Mouse (Mus musculus): Measurements from ENCODE around the gene Tac2. TPM values are rescaled to one million over a fixed set of nuclear protein-coding genes. Genes with fewer than 3 reads are reported as not detected.

Tac2 gene
- polyA plus RNA-seq, 1 experiment from 2014 or later = not detected

- H3K9ac ChIP-seq (ENCODE audit: low read length) = no peak overlapping the region
- no peaks in the 10 kb centered on the region for H3K9me3 ChIP-seq (ENCODE audit: control insufficient read depth, low read length)
- ATAC-seq (ENCODE audit: low FRiP score) = no peak
- H3K27ac ChIP-seq (ENCODE audit: low read depth, low read length) = no peak overlapping the region
- H3K4me1 ChIP-seq (ENCODE audit: control insufficient read depth, insufficient read depth, low read length) = no peaks in the 10 kb centered on the region
- no peak overlapping the region for H3K4me2 ChIP-seq
- WGBS = 86% methylated on average over 3 of the region's 3 CpGs
- no peak overlapping the region for H3K4me3 ChIP-seq (ENCODE audit: low read depth, low read length)
- no peaks in the 10 kb centered on the region for H3K27me3 ChIP-seq (ENCODE audit: control insufficient read depth, insufficient read depth, low read length)
- peak; percentile 61 for DNase-seq (ENCODE audit: low spot score, missing footprints)
- no peaks in the 10 kb centered on the region for H3K36me3 ChIP-seq (ENCODE audit: control insufficient read depth, insufficient read depth, low read length)
These were observed 15.4 kb upstream of the Tac2 start for GRCm38 (mm10) chr10:127708850-127709370.

DNA sequence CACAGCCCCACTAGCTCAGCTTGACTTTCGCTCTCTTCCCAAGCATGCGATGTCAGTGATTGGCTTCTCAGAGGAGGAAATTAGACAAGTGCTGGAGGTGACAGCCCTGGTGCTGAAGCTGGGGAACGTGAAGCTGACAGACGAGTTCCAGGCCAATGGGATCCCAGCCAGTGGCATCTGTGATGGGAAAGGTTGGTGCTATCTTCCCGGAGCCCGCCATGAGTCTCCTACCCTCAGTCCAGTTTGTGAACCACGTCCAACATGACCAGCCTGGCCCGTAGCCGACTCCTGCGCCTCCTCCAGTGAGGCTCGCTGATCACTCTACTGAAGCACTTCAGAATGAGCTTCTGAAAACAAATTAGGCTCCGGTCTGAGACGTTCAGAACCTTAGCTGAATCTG, 13.9 kb upstream of the Tac2 start:
- WGBS = 87% methylated on average over 13 of the region's 13 CpGs
- ATAC-seq (ENCODE audit: low FRiP score) (no peak), DNase-seq (ENCODE audit: low spot score, missing footprints) (no peak)
- Histone ChIP-seq H3K4me3 (ENCODE audit: low read depth, low read length) (no peak overlapping the region), H3K9ac (ENCODE audit: low read length) (no peak overlapping the region), H3K4me2 (no peak overlapping the region), H3K36me3 (ENCODE audit: control insufficient read depth, insufficient read depth, low read length) (no peaks in the 10 kb centered on the region), H3K27ac (ENCODE audit: low read depth, low read length) (no peak overlapping the region), H3K4me1 (ENCODE audit: control insufficient read depth, insufficient read depth, low read length) (no peaks in the 10 kb centered on the region), H3K9me3 (ENCODE audit: control insufficient read depth, low read length) (no peaks in the 10 kb centered on the region), H3K27me3 (ENCODE audit: control insufficient read depth, insufficient read depth, low read length) (no peaks in the 10 kb centered on the region)

DNA sequence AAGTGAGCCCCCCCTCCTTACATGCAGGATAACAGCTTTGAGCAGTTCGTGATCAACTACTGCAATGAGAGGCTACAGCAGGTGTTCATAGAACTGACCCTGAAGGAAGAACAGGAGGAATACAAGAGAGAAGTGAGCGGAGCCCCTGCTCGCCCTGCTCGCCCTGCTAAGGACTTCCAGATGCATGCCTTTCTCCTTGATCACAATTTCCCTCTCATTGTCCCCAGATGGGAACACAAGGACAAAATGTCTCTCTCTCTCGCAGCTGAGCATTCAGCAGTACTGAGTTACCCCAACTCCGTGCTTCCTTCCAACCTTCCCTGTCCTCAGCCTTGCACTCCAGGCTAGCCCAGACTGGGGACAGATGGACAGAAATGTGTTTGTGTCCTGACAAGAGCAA, 11.5 kb upstream of the Tac2 start:
- 90% methylated on average over 6 of the region's 6 CpGs for WGBS
- peak; percentile 47 for DNase-seq (ENCODE audit: low spot score, missing footprints)

DNA sequence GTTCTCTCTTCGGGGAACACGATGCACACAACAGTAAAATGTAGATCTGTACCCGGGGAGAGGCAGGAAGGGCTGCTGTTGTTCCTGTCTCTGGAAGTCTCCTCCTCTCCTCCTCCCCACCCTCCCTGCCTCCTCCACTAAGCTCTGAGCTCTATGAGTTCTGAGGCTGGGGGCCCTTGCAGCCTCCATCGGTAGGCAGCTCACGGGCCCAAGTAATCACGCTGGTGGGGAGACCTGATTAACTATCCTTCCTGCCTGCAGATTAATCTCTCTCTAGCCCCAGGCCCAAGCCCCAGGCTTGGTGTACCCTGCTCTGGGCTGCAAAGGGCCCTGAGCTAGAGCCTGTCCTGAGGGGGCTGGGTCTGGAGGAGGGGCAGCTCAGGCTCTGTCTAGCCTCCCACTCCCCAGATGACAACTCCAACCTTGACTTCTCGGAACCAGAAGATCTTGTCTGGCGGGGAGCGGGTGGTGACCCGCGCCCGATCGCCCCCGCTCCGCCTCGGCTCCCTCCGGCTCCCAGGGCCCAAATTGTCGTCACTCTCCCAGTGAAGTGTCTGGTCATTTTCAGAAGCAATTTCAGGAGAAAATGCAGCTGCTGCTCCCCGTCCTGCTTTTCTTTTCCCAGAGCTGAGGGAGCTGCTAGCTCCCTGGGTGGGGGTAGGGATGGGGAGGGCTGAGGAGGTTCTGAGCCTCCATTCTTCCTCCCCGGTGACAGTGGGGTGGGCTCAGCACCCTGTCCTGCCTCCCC, 2.4 kb upstream of the Tac2 start:
- ATAC-seq (ENCODE audit: low FRiP score) = peak; percentile 68
- peak overlapping the region; percentile 1; the same call in 1 of the 2 replicates for H3K4me3 ChIP-seq (ENCODE audit: low read depth, low read length)

More for the DNA sequence above, 11.5 kb upstream of the Tac2 start:
- Histone ChIP-seq H3K9me3 (ENCODE audit: control insufficient read depth, low read length) (no peaks in the 10 kb centered on the region), H3K9ac (ENCODE audit: low read length) (no peak overlapping the region), H3K27ac (ENCODE audit: low read depth, low read length) (no peak overlapping the region), H3K36me3 (ENCODE audit: control insufficient read depth, insufficient read depth, low read length) (no peaks in the 10 kb centered on the region), H3K27me3 (ENCODE audit: control insufficient read depth, insufficient read depth, low read length) (no peaks in the 10 kb centered on the region), H3K4me1 (ENCODE audit: control insufficient read depth, insufficient read depth, low read length) (no peaks in the 10 kb centered on the region), H3K4me2 (no peak overlapping the region), H3K4me3 (ENCODE audit: low read depth, low read length) (no peak overlapping the region)
- ATAC-seq (ENCODE audit: low FRiP score) = no peak

DNA sequence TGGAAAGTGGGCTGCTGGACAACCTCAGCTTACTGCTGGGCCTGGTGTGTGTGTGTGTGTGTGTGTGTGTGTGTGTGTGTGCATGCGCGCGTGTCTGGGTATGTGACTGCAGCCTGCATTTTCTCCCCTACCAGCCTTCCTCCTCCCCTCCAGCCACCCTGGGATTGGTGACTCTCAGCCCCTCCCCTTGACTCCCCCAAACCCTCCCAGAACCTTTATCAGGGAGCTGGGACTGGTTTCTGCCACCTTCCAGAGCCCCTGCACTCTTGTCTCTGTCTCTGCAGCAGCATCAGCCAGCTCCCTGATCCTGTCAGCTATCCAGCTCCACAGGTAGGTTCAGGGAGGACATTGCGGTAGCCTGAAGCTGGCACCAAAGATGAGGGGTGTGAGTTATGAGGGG, 858 bp downstream of the Tac2 start:
- Histone ChIP-seq H3K9ac (ENCODE audit: low read length) (no peak overlapping the region), H3K4me2 (no peak overlapping the region), H3K9me3 (ENCODE audit: control insufficient read depth, low read length) (no peaks in the 10 kb centered on the region), H3K4me3 (ENCODE audit: low read depth, low read length) (no peak overlapping the region), H3K4me1 (ENCODE audit: control insufficient read depth, insufficient read depth, low read length) (peaks cover 15% of the 10 kb centered on the region), H3K27ac (ENCODE audit: low read depth, low read length) (no peak overlapping the region), H3K27me3 (ENCODE audit: control insufficient read depth, insufficient read depth, low read length) (no peaks in the 10 kb centered on the region), H3K36me3 (ENCODE audit: control insufficient read depth, insufficient read depth, low read length) (no peaks in the 10 kb centered on the region)
- no peak for DNase-seq (ENCODE audit: low spot score, missing footprints)
- ATAC-seq (ENCODE audit: low FRiP score) = no peak
- 77% methylated on average over 4 of the region's 4 CpGs for WGBS

More for the DNA sequence above, 2.4 kb upstream of the Tac2 start:
- Histone ChIP-seq H3K4me2 (peak overlapping the region; percentile 38), H3K27ac (ENCODE audit: low read depth, low read length) (peak overlapping the region; percentile 36), H3K9me3 (ENCODE audit: control insufficient read depth, low read length) (no peaks in the 10 kb centered on the region), H3K36me3 (ENCODE audit: control insufficient read depth, insufficient read depth, low read length) (no peaks in the 10 kb centered on the region), H3K27me3 (ENCODE audit: control insufficient read depth, insufficient read depth, low read length) (no peaks in the 10 kb centered on the region), H3K4me1 (ENCODE audit: control insufficient read depth, insufficient read depth, low read length) (peaks cover 15% of the 10 kb centered on the region), H3K9ac (ENCODE audit: low read length) (peak overlapping the region; percentile 53)
- 12% methylated on average over 20 of the region's 20 CpGs for WGBS
- peak; percentile 92 for DNase-seq (ENCODE audit: low spot score, missing footprints)

- Histone ChIP-seq H3K9me3 (ENCODE audit: control insufficient read depth, low read length) (no peaks in the 10 kb centered on the region), H3K36me3 (ENCODE audit: control insufficient read depth, insufficient read depth, low read length) (no peaks in the 10 kb centered on the region), H3K4me2 (no peak overlapping the region), H3K27me3 (ENCODE audit: control insufficient read depth, insufficient read depth, low read length) (no peaks in the 10 kb centered on the region; the same call in 1 of the 2 replicates), H3K4me3 (ENCODE audit: low read depth, low read length) (no peak overlapping the region), H3K9ac (ENCODE audit: low read length) (no peak overlapping the region), H3K27ac (ENCODE audit: low read depth, low read length) (no peak overlapping the region), H3K4me1 (ENCODE audit: control insufficient read depth, insufficient read depth, low read length) (peaks cover 2% of the 10 kb centered on the region; the same call in 1 of the 2 replicates)
- 86% methylated on average over 8 of the region's 8 CpGs for WGBS
- ATAC-seq (ENCODE audit: low FRiP score) (no peak), DNase-seq (ENCODE audit: low spot score, missing footprints) (no peak)
These were observed 4.2 kb downstream of the Tac2 start for GRCm38 (mm10) chr10:127728437-127728836.

GRCm38 (mm10) chr10:127730285-127730932, 6.1 kb downstream of the Tac2 start:
- DNase-seq (ENCODE audit: low spot score, missing footprints) = no peak
- Histone ChIP-seq H3K4me1 (ENCODE audit: control insufficient read depth, insufficient read depth, low read length) (peaks cover 2% of the 10 kb centered on the region; the same call in 1 of the 2 replicates), H3K9me3 (ENCODE audit: control insufficient read depth, low read length) (no peaks in the 10 kb centered on the region), H3K4me2 (no peak overlapping the region), H3K36me3 (ENCODE audit: control insufficient read depth, insufficient read depth, low read length) (no peaks in the 10 kb centered on the region), H3K27ac (ENCODE audit: low read depth, low read length) (no peak overlapping the region), H3K4me3 (ENCODE audit: low read depth, low read length) (no peak overlapping the region), H3K9ac (ENCODE audit: low read length) (no peak overlapping the region), H3K27me3 (ENCODE audit: control insufficient read depth, insufficient read depth, low read length) (no peaks in the 10 kb centered on the region; the same call in 1 of the 2 replicates)
- ATAC-seq (ENCODE audit: low FRiP score) = no peak
- 68% methylated on average over 11 of the region's 11 CpGs for WGBS

GRCm38 (mm10) chr10:127730933-127731310, 6.6 kb downstream of the Tac2 start:
- Histone ChIP-seq H3K4me1 (ENCODE audit: control insufficient read depth, insufficient read depth, low read length) (peaks cover 2% of the 10 kb centered on the region; the same call in 1 of the 2 replicates), H3K27ac (ENCODE audit: low read depth, low read length) (no peak overlapping the region), H3K27me3 (ENCODE audit: control insufficient read depth, insufficient read depth, low read length) (no peaks in the 10 kb centered on the region; the same call in 1 of the 2 replicates), H3K9me3 (ENCODE audit: control insufficient read depth, low read length) (no peaks in the 10 kb centered on the region), H3K4me2 (no peak overlapping the region), H3K36me3 (ENCODE audit: control insufficient read depth, insufficient read depth, low read length) (no peaks in the 10 kb centered on the region), H3K4me3 (ENCODE audit: low read depth, low read length) (no peak overlapping the region), H3K9ac (ENCODE audit: low read length) (no peak overlapping the region)
- 28% methylated on average over 9 of the region's 9 CpGs for WGBS
- ATAC-seq (ENCODE audit: low FRiP score) (no peak), DNase-seq (ENCODE audit: low spot score, missing footprints) (peak; percentile 83)

- no peaks in the 10 kb centered on the region; the same call in 1 of the 2 replicates for H3K27me3 ChIP-seq (ENCODE audit: control insufficient read depth, insufficient read depth, low read length)
- H3K4me1 ChIP-seq (ENCODE audit: control insufficient read depth, insufficient read depth, low read length) = peaks cover 2% of the 10 kb centered on the region; the same call in 1 of the 2 replicates
- no peak overlapping the region for H3K9ac ChIP-seq (ENCODE audit: low read length)
- no peaks in the 10 kb centered on the region for H3K36me3 ChIP-seq (ENCODE audit: control insufficient read depth, insufficient read depth, low read length)
- DNase-seq (ENCODE audit: low spot score, missing footprints) (peak; percentile 75), ATAC-seq (ENCODE audit: low FRiP score) (no peak)
- 41% methylated on average over 5 of the region's 5 CpGs for WGBS
- H3K9me3 ChIP-seq (ENCODE audit: control insufficient read depth, low read length) = no peaks in the 10 kb centered on the region
- H3K4me2 ChIP-seq = no peak overlapping the region
- no peak overlapping the region for H3K27ac ChIP-seq (ENCODE audit: low read depth, low read length)
- H3K4me3 ChIP-seq (ENCODE audit: low read depth, low read length) = no peak overlapping the region
These were observed 7.1 kb downstream of the Tac2 start for GRCm38 (mm10) chr10:127731397-127731796.

Measured in midbrain, embryonic 11.5 days (tissue).